Mouse (Mus musculus) testis, adult 2 months (tissue): ENCODE results near the gene Atp13a1.

Source experiments
- CTCF ChIP-seq: fragments of 200-500 bp; IDR thresholded peaks from 2 replicates; pipeline ENCODE4 v1.5.1; 2012; ENCODE audit warnings: low read depth, mild to moderate bottlenecking, inconsistent platforms, low read length, moderate library complexity; ENCODE audit not compliant: control insufficient read depth, insufficient read depth, insufficient replicate concordance
- POLR2A ChIP-seq: fragments of 200-500 bp; IDR thresholded peaks from 2 replicates; pipeline ENCODE4 v1.6.1; 2012; ENCODE audit warnings: low read depth, mild to moderate bottlenecking, inconsistent platforms, low read length, moderate library complexity; ENCODE audit not compliant: control insufficient read depth

- no peak for TF ChIP-seq CTCF
- TF ChIP-seq POLR2A, result no peak
Measured at GRCm38 (mm10) chr8:69850926-69851506, 60.1 kb downstream of the Atp13a1 start.
